Comparison of ENCODE assay signal across 26 mouse cellular contexts in the genomic region with DNA sequence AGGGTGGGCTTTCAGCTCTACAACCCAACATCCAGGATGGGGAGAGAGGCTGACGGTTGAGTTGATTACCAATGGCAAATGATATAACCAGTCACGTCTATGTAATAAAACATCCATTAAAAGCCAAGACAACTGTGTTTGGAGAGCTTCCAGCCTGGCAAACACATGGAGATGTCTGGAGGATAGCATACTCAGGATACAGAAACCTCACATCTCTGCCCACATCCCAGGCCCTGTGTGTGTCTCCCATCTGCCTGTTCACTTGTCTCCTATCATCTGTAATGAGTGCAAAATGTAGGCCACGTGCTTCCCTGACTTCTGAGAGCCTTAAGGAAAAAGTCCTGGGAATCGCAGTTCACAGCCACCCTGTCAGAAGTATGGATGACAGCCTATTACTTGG. TPM values are rescaled to one million over a fixed set of nuclear protein-coding genes. Genes with fewer than 3 reads are reported as not detected.
DNase-seq lines count a peak whose midpoint lies in the region; ATAC-seq and TF ChIP-seq lines count a peak whose summit lies in the region.
"Had no signal": no experiment of that assay in that cellular context is flagged by ENCODE, and none has a peak within 500 bp of the region (broad histone marks: within the 10 kb centered on the region; RNA-seq: fewer than 3 reads in every experiment).

No protein-coding gene starts in this region.

- H3K27me3 ChIP-seq in hindbrain, embryonic 10.5 days (ENCODE audit: insufficient read depth, poor library complexity, severe bottlenecking) = peaks cover 41% of the 10 kb centered on the region
- peaks cover 11% of the 10 kb centered on the region; the same call in 1 of the 2 replicates for H3K27me3 ChIP-seq in hindbrain, embryonic 14.5 days (ENCODE audit: control insufficient read depth, insufficient read depth, low read length)
- no peaks in the 10 kb centered on the region for H3K27me3 ChIP-seq in midbrain, postnatal 0 days (ENCODE audit: insufficient read depth, low read length)
- peaks cover 19% of the 10 kb centered on the region for H3K27me3 ChIP-seq in midbrain, embryonic 13.5 days
- no peaks in the 10 kb centered on the region for H3K27me3 ChIP-seq in heart, embryonic 10.5 days (ENCODE audit: insufficient read depth, poor library complexity, severe bottlenecking)
- H3K27me3 ChIP-seq: heart, embryonic 15.5 days had no signal

- WGBS in hindbrain, embryonic 10.5 days = 79% methylated on average over 4 of the region's 4 CpGs
- 71% methylated on average over 4 of the region's 4 CpGs for WGBS in hindbrain, embryonic 14.5 days
- WGBS in midbrain, postnatal 0 days = 63% methylated on average over 4 of the region's 4 CpGs
- WGBS in midbrain, embryonic 13.5 days = 68% methylated on average over 4 of the region's 4 CpGs
- WGBS in heart, embryonic 10.5 days = 73% methylated on average over 4 of the region's 4 CpGs

- DNase-seq in hindbrain, embryonic 10.5 days (ENCODE audit: low spot score) = no peak
- DNase-seq in hindbrain, embryonic 14.5 days (ENCODE audit: low spot score) = no peak
- DNase-seq in midbrain, postnatal 0 days (ENCODE audit: low spot score) = no peak
- DNase-seq in layer of hippocampus, adult 11-12 months (ENCODE audit: low spot score) = peak; percentile 32
- peak; percentile 68 for DNase-seq in layer of hippocampus, adult 9-11 months
- no peak for DNase-seq in heart, embryonic 10.5 days (ENCODE audit: low spot score)
- no peak for DNase-seq in testis, postnatal 10 days (ENCODE audit: low spot score)
- DNase-seq: cerebellum, adult 11 months had no signal

- TF ChIP-seq CTCF in midbrain, postnatal 0 days (IDR thresholded peaks at IDR 0.05) = no peak

- no peak overlapping the region for H3K4me2 ChIP-seq in hindbrain, embryonic 14.5 days (replicated peaks)
- H3K4me2 ChIP-seq in midbrain, postnatal 0 days (ENCODE audit: low read depth, low read length, poor library complexity, severe bottlenecking) = no peak overlapping the region
- H3K4me2 ChIP-seq in midbrain, embryonic 13.5 days (replicated peaks) = no peak overlapping the region
- H3K4me2 ChIP-seq: heart, embryonic 15.5 days; intestine, embryonic 15.5 days; limb, embryonic 15.5 days; lung, embryonic 15.5 days had no signal

- H3K36me3 ChIP-seq in hindbrain, embryonic 10.5 days = no peaks in the 10 kb centered on the region
- H3K36me3 ChIP-seq in hindbrain, embryonic 14.5 days (replicated peaks; ENCODE audit: control insufficient read depth, insufficient read depth) = no peaks in the 10 kb centered on the region
- H3K36me3 ChIP-seq in midbrain, postnatal 0 days (ENCODE audit: insufficient read depth, low read length) = no peaks in the 10 kb centered on the region
- no peaks in the 10 kb centered on the region for H3K36me3 ChIP-seq in midbrain, embryonic 13.5 days
- no peaks in the 10 kb centered on the region for H3K36me3 ChIP-seq in heart, embryonic 10.5 days
- H3K36me3 ChIP-seq: embryonic facial prominence, embryonic 10.5 days; heart, embryonic 15.5 days; intestine, embryonic 15.5 days; limb, embryonic 15.5 days; lung, embryonic 15.5 days had no signal

- no peak overlapping the region for H3K4me3 ChIP-seq in hindbrain, embryonic 10.5 days
- no peak overlapping the region for H3K4me3 ChIP-seq in hindbrain, embryonic 14.5 days (replicated peaks; ENCODE audit: low read length)
- H3K4me3 ChIP-seq in midbrain, postnatal 0 days (ENCODE audit: low read depth, low read length) = no peak overlapping the region
- H3K4me3 ChIP-seq in midbrain, embryonic 13.5 days (replicated peaks) = no peak overlapping the region
- H3K4me3 ChIP-seq in heart, embryonic 10.5 days = no peak overlapping the region
- H3K4me3 ChIP-seq: embryonic facial prominence, embryonic 10.5 days; heart, adult 2 months; heart, embryonic 15.5 days; intestine, embryonic 15.5 days; left cerebral cortex, adult 2 months; limb, embryonic 15.5 days; lung, embryonic 15.5 days; megakaryocyte, embryonic 14.5 days had no signal

- peak overlapping the region; percentile 57; the same call in 1 of the 2 replicates for H3K27ac ChIP-seq in hindbrain, embryonic 10.5 days
- H3K27ac ChIP-seq in hindbrain, embryonic 14.5 days = no peak overlapping the region
- no peak overlapping the region for H3K27ac ChIP-seq in midbrain, postnatal 0 days (ENCODE audit: low read depth, low read length)
- no peak overlapping the region for H3K27ac ChIP-seq in midbrain, embryonic 13.5 days
- no peak overlapping the region for H3K27ac ChIP-seq in heart, embryonic 10.5 days
- H3K27ac ChIP-seq: embryonic facial prominence, embryonic 10.5 days; heart, adult 2 months; heart, embryonic 15.5 days; intestine, embryonic 15.5 days; left cerebral cortex, adult 2 months; limb, embryonic 15.5 days; liver, embryonic 14.5 days; lung, embryonic 15.5 days had no signal

- no peak for ATAC-seq in hindbrain, embryonic 14.5 days (ENCODE audit: low FRiP score)
- peak; percentile 32; the same call in 1 of the 2 replicates for ATAC-seq in midbrain, postnatal 0 days (ENCODE audit: low FRiP score)
- ATAC-seq in midbrain, embryonic 13.5 days = no peak

- H3K9me3 ChIP-seq in hindbrain, embryonic 10.5 days = no peaks in the 10 kb centered on the region
- no peaks in the 10 kb centered on the region for H3K9me3 ChIP-seq in hindbrain, embryonic 14.5 days (ENCODE audit: control insufficient read depth, low read length)
- no peaks in the 10 kb centered on the region for H3K9me3 ChIP-seq in midbrain, postnatal 0 days (ENCODE audit: low read length)
- H3K9me3 ChIP-seq in midbrain, embryonic 13.5 days = no peaks in the 10 kb centered on the region
- H3K9me3 ChIP-seq in heart, embryonic 10.5 days = no peaks in the 10 kb centered on the region
- H3K9me3 ChIP-seq: embryonic facial prominence, embryonic 10.5 days; heart, embryonic 15.5 days; intestine, embryonic 15.5 days; limb, embryonic 15.5 days; lung, embryonic 15.5 days had no signal

- peaks cover 33% of the 10 kb centered on the region for H3K4me1 ChIP-seq in hindbrain, embryonic 10.5 days (replicated peaks)
- no peaks in the 10 kb centered on the region for H3K4me1 ChIP-seq in hindbrain, embryonic 14.5 days (replicated peaks; ENCODE audit: control insufficient read depth, insufficient read depth, low read length)
- no peaks in the 10 kb centered on the region for H3K4me1 ChIP-seq in midbrain, postnatal 0 days (ENCODE audit: insufficient read depth, low read length)
- H3K4me1 ChIP-seq in midbrain, embryonic 13.5 days (replicated peaks) = peaks cover 3% of the 10 kb centered on the region; the same call in 1 of the 2 replicates
- peaks cover 21% of the 10 kb centered on the region; the same call in 1 of the 2 replicates for H3K4me1 ChIP-seq in heart, embryonic 10.5 days
- H3K4me1 ChIP-seq: intestine, embryonic 15.5 days; lung, embryonic 15.5 days had no signal

- H3K9ac ChIP-seq in hindbrain, embryonic 14.5 days = no peak overlapping the region
- no peak overlapping the region for H3K9ac ChIP-seq in midbrain, postnatal 0 days (replicated peaks; ENCODE audit: low read length, poor library complexity, severe bottlenecking)
- H3K9ac ChIP-seq in midbrain, embryonic 13.5 days (replicated peaks) = no peak overlapping the region
- H3K9ac ChIP-seq: forebrain, postnatal 0 days; heart, embryonic 15.5 days; intestine, embryonic 15.5 days; limb, embryonic 15.5 days; liver, embryonic 14.5 days; lung, embryonic 15.5 days had no signal

RNA-seq across cellular contexts. Expression of a gene that starts 11.0 kb away (rescaled TPM):
- not detected in 2 replicates for polyA plus RNA-seq in hindbrain, embryonic 10.5 days (2016; fragmentation: Nextera tagmentation; extraction: Ambion mirVana)
- polyA plus RNA-seq in hindbrain, embryonic 14.5 days (2014; fragmentation: Nextera tagmentation; extraction: Ambion mirVana) = 0.15 TPM in 1 of 2 replicates, not detected in the other
- total RNA-seq in midbrain, postnatal 0 days (2014; rRNA removed) = 0.05 and 0.14 TPM in 2 replicates
- 0.05 TPM in 1 of 2 replicates, not detected in the other for polyA plus RNA-seq in midbrain, postnatal 0 days (2015; fragmentation: Nextera tagmentation; extraction: Ambion mirVana)
- not detected in 2 replicates for polyA plus RNA-seq in midbrain, embryonic 13.5 days (2015; fragmentation: Nextera tagmentation; extraction: Ambion mirVana)
- polyA plus RNA-seq in heart, embryonic 10.5 days (2016; fragmentation: Nextera tagmentation; extraction: Ambion mirVana) = 0.09 and 0.12 TPM in 2 replicates
- total RNA-seq: forebrain, postnatal 0 days; heart, adult 2 months; hematopoietic stem cell, adult 5-6 weeks; left cerebral cortex, adult 2 months; monocyte, adult 5-6 weeks had no signal
- polyA plus RNA-seq: cortical plate, adult 2 months; embryonic facial prominence, embryonic 10.5 days; forebrain, postnatal 0 days; intestine, embryonic 15.5 days; kidney, embryonic 14.5 days; limb, embryonic 15.5 days; lung, embryonic 15.5 days; small intestine, adult 2 months; thymus, postnatal 0 days; urinary bladder, adult 2 months had no signal

RNA-seq across cellular contexts. Expression of a gene that starts 14.2 kb away (rescaled TPM):
- 63.5 and 142 TPM in 2 replicates for polyA plus RNA-seq in hindbrain, embryonic 10.5 days (2016; fragmentation: Nextera tagmentation; extraction: Ambion mirVana)
- polyA plus RNA-seq in hindbrain, embryonic 14.5 days (2014; fragmentation: Nextera tagmentation; extraction: Ambion mirVana) = 64.7 and 69.0 TPM in 2 replicates
- total RNA-seq in midbrain, postnatal 0 days (2014; rRNA removed) = 114 and 115 TPM in 2 replicates
- polyA plus RNA-seq in midbrain, postnatal 0 days (2015; fragmentation: Nextera tagmentation; extraction: Ambion mirVana) = 79.6 and 88.8 TPM in 2 replicates
- polyA plus RNA-seq in midbrain, embryonic 13.5 days (2015; fragmentation: Nextera tagmentation; extraction: Ambion mirVana) = 90.3 and 112 TPM in 2 replicates
- 30.1 and 33.2 TPM in 2 replicates for polyA plus RNA-seq in heart, embryonic 10.5 days (2016; fragmentation: Nextera tagmentation; extraction: Ambion mirVana)

RNA-seq across cellular contexts. Expression of a gene that starts 27.5 kb away (rescaled TPM):
- 1.3 and 2.0 TPM in 2 replicates for polyA plus RNA-seq in hindbrain, embryonic 10.5 days (2016; fragmentation: Nextera tagmentation; extraction: Ambion mirVana)
- 1.4 and 2.2 TPM in 2 replicates for polyA plus RNA-seq in hindbrain, embryonic 14.5 days (2014; fragmentation: Nextera tagmentation; extraction: Ambion mirVana)
- total RNA-seq in midbrain, postnatal 0 days (2014; rRNA removed) = 0.99 TPM in 1 of 2 replicates, not detected in the other
- 1.3 and 2.2 TPM in 2 replicates for polyA plus RNA-seq in midbrain, postnatal 0 days (2015; fragmentation: Nextera tagmentation; extraction: Ambion mirVana)
- 1.3 and 1.8 TPM in 2 replicates for polyA plus RNA-seq in midbrain, embryonic 13.5 days (2015; fragmentation: Nextera tagmentation; extraction: Ambion mirVana)
- polyA plus RNA-seq in heart, embryonic 10.5 days (2016; fragmentation: Nextera tagmentation; extraction: Ambion mirVana) = 225 and 307 TPM in 2 replicates
- total RNA-seq: hematopoietic stem cell, adult 5-6 weeks; monocyte, adult 5-6 weeks had no signal

RNA-seq across cellular contexts. Expression of a gene that starts 40.6 kb away (rescaled TPM):
- polyA plus RNA-seq in hindbrain, embryonic 10.5 days (2016; fragmentation: Nextera tagmentation; extraction: Ambion mirVana) = 295 and 370 TPM in 2 replicates
- polyA plus RNA-seq in hindbrain, embryonic 14.5 days (2014; fragmentation: Nextera tagmentation; extraction: Ambion mirVana) = 363 and 428 TPM in 2 replicates
- 311 and 342 TPM in 2 replicates for total RNA-seq in midbrain, postnatal 0 days (2014; rRNA removed)
- polyA plus RNA-seq in midbrain, postnatal 0 days (2015; fragmentation: Nextera tagmentation; extraction: Ambion mirVana) = 501 and 555 TPM in 2 replicates
- 398 and 406 TPM in 2 replicates for polyA plus RNA-seq in midbrain, embryonic 13.5 days (2015; fragmentation: Nextera tagmentation; extraction: Ambion mirVana)
- 115 and 152 TPM in 2 replicates for polyA plus RNA-seq in heart, embryonic 10.5 days (2016; fragmentation: Nextera tagmentation; extraction: Ambion mirVana)

RNA-seq across cellular contexts. Expression of a gene that starts 50.6 kb away (rescaled TPM):
- 2.1 and 2.3 TPM in 2 replicates for polyA plus RNA-seq in hindbrain, embryonic 10.5 days (2016; fragmentation: Nextera tagmentation; extraction: Ambion mirVana)
- 27.9 and 29.5 TPM in 2 replicates for polyA plus RNA-seq in hindbrain, embryonic 14.5 days (2014; fragmentation: Nextera tagmentation; extraction: Ambion mirVana)
- 398 and 409 TPM in 2 replicates for total RNA-seq in midbrain, postnatal 0 days (2014; rRNA removed)
- 94.4 and 100 TPM in 2 replicates for polyA plus RNA-seq in midbrain, postnatal 0 days (2015; fragmentation: Nextera tagmentation; extraction: Ambion mirVana)
- polyA plus RNA-seq in midbrain, embryonic 13.5 days (2015; fragmentation: Nextera tagmentation; extraction: Ambion mirVana) = 25.3 and 25.8 TPM in 2 replicates
- 8.7 and 22.5 TPM in 2 replicates for polyA plus RNA-seq in heart, embryonic 10.5 days (2016; fragmentation: Nextera tagmentation; extraction: Ambion mirVana)
- total RNA-seq: hematopoietic stem cell, adult 5-6 weeks; monocyte, adult 5-6 weeks had no signal

Comparison
In these comparisons a context has a peak if more than half of its experiments do, and no peak if none do; other contexts are left out.
1. DNase-seq: peak in layer of hippocampus, adult 11-12 months (single experiment) and layer of hippocampus, adult 9-11 months (single experiment); none in hindbrain, embryonic 10.5 days (single experiment), hindbrain, embryonic 14.5 days (single experiment), midbrain, postnatal 0 days (single experiment), heart, embryonic 10.5 days (single experiment) and testis, postnatal 10 days (single experiment).
2. RNA of a gene that starts 27.5 kb away (polyA plus RNA-seq): 225 to 307 TPM in heart, embryonic 10.5 days; 1.3 to 1.8 TPM in midbrain, embryonic 13.5 days, 1.4 to 2.2 TPM in hindbrain, embryonic 14.5 days, 1.3 to 2.0 TPM in hindbrain, embryonic 10.5 days and 1.3 to 2.2 TPM in midbrain, postnatal 0 days; every median in the first group is over 10 times any median in the second.